Comparison of ENCODE assay signal across 8 mouse cellular contexts in the genomic region with DNA sequence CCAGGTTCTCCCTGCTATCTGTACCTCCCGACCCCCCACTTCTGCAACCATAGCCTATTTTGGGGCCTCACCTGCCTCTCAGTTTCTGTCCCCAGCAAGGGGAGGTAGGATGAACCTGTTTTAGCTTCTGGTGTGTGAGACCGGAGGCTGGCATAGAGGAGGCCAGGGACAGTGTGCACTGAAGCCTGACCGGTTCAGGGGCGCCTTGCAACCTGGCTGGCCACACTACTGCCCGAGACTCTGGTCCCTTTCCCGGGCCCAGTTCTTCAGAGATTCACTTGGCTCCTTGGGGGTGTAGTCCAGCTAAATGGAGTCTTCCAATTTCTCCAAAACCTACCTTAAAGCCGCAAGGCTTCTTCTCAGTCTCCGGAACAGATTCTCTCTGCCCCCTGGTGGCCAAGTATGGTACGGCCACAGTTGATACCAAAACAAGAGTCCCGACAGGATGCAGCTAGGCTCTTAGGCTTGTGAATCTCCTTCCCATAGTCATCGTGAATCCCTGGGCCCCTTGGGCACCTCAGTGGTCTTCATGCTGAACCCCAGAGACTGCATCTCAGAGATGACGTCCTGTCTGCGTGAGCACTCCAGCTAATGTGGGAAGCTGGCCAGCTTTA. TPM values are rescaled to one million over a fixed set of nuclear protein-coding genes. Genes with fewer than 3 reads are reported as not detected.
DNase-seq lines count a peak whose midpoint lies in the region; ATAC-seq and TF ChIP-seq lines count a peak whose summit lies in the region.

No protein-coding gene starts in this region.

- H3K4me3 ChIP-seq in cortical plate, adult 2 months (ENCODE audit: insufficient read depth, low read length) = no peak overlapping the region

- no peak overlapping the region for H3K27ac ChIP-seq in cortical plate, adult 2 months (ENCODE audit: insufficient read depth, low read length)

- intact Hi-C loops in gastrocnemius, postnatal 14 days (cut with DNase I; ENCODE audit: low total_unique reads) = loop anchor here (2.0 to 10.0 kb wide), 2 partner anchors 41 to 181 kb away; no protein-coding TSS in a partner anchor

- TF ChIP-seq CTCF in cortical plate, adult 2 months (IDR thresholded peaks at IDR 0.05; ENCODE audit: extremely low read depth, insufficient read depth, low read length) = peak; percentile 87

- ATAC-seq in inflammation-experienced regulatory T-cells, adult 6 months = peak; percentile 63

- DNase-seq in adipocyte (ENCODE audit: low spot score) = peak; percentile 90
- peak; percentile 84 for DNase-seq in gastrocnemius, postnatal 14 days
- DNase-seq in left cerebral cortex, adult 8-10 months (ENCODE audit: low spot score in 2 of 2) = peak; percentile 77 to 94
- peak; percentile 88 for DNase-seq in mesoderm, embryonic 11.5 days (ENCODE audit: low read depth, low spot score)
- peak; percentile 85 for DNase-seq in right cerebral cortex, postnatal 25 days
- peak; percentile 82 to 86 for DNase-seq in urinary bladder, postnatal 36 days (ENCODE audit: low spot score in 2 of 2)

- no peak for TF ChIP-seq POLR2A in cortical plate, adult 2 months (IDR thresholded peaks at IDR 0.05; ENCODE audit: extremely low read depth, insufficient read depth, low read length)

- H3K4me1 ChIP-seq in cortical plate, adult 2 months (ENCODE audit: control insufficient read depth, insufficient read depth, low read length) = no peaks in the 10 kb centered on the region

RNA-seq across cellular contexts. Expression of a gene that starts 22.0 kb away (rescaled TPM):
- 49.7 and 51.6 TPM in 2 replicates for polyA plus RNA-seq in cortical plate, adult 2 months (2012; rRNA removed)
- under 1 TPM; 0.07 to 0.29 TPM for total RNA-seq in gastrocnemius, postnatal 14 days (2021)
- under 1 TPM in 1 of 3 experiments, not detected in 2; 0.23 TPM for polyA plus RNA-seq in inflammation-experienced regulatory T-cells, adult 6 months (2017; shearing (Covaris generic))
- 100 to 1,000 TPM in 1 of 4 experiments, 10 to 100 TPM in 3; 83.1 to 109 (median 94.1) TPM for total RNA-seq in left cerebral cortex, adult 8-10 months (2022)

RNA-seq across cellular contexts. Expression of a gene that starts 48.8 kb away (rescaled TPM):
- 880 and 901 TPM in 2 replicates for polyA plus RNA-seq in cortical plate, adult 2 months (2012; rRNA removed)
- total RNA-seq in gastrocnemius, postnatal 14 days (2021) = 100 to 1,000 TPM; 628 to 686 TPM
- polyA plus RNA-seq in inflammation-experienced regulatory T-cells, adult 6 months (2017; shearing (Covaris generic)) = 1,000 to 10,000 TPM; 2,465 to 4,071 (median 3,234) TPM
- total RNA-seq in left cerebral cortex, adult 8-10 months (2022) = 100 to 1,000 TPM; 564 to 674 (median 627) TPM

RNA-seq across cellular contexts. Expression of a gene that starts 52.5 kb away (rescaled TPM):
- polyA plus RNA-seq in cortical plate, adult 2 months (2012; rRNA removed) = 114 and 117 TPM in 2 replicates
- total RNA-seq in gastrocnemius, postnatal 14 days (2021) = 100 to 1,000 TPM; 281 to 311 TPM
- polyA plus RNA-seq in inflammation-experienced regulatory T-cells, adult 6 months (2017; shearing (Covaris generic)) = 1 to 10 TPM; 1.5 to 2.7 (median 2.4) TPM
- 100 to 1,000 TPM; 127 to 142 (median 137) TPM for total RNA-seq in left cerebral cortex, adult 8-10 months (2022)

Comparison
In these comparisons a context has a peak if more than half of its experiments do, and no peak if none do; other contexts are left out.
1. RNA of a gene that starts 22.0 kb away (total RNA-seq): 83.1 to 109 TPM in left cerebral cortex, adult 8-10 months; 0.07 to 0.29 TPM in gastrocnemius, postnatal 14 days; every median in the first group is over 10 times any median in the second.
2. Peak in every context shown above with its lines, with median percentiles within 50 percentile points of each other: DNase-seq.